Mouse (Mus musculus): ENCODE measurements at regions not wholly inside any gene's neighbourhood (a gene's known extent, or its start where the extent isn't known, plus 50 kb on each side); places are given as distances from the start of the nearest gene placed in this dataset.
A peak's percentile ranks its signal among the peaks of the same experiment; 100 is the strongest.
"Not testable (repeated sequence)": the region's sequence is repeated elsewhere in the genome, so short reads cannot be mapped to it uniquely, and the experiment has no call there.

DNA sequence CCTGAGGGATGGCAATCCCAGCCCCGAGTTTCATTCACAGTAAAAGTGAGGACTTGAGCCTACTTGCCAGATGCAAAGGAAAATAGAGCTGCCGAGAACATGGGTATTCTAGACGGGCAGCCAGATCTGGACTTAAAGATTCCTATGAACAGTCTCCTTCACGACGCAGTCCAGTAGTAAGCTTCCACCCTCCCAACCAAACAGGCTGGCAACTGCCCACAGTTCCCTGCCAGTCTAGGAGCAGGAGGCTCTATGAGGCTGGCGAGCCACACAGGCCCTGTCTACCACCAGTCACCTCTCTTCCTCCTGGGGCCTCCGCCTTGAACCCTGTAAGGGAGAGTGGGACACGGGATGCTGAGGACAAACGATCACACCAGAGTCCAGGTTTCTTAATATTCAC is 153.5 kb upstream of the Snrpn start:
- no peak for TF ChIP-seq POLR2A (IDR thresholded peaks at IDR 0.05; ENCODE audit: borderline replicate concordance, extremely low read depth, low read depth, low read length)
- no peak for TF ChIP-seq CTCF (IDR thresholded peaks at IDR 0.05; ENCODE audit: insufficient read depth, low read length)
- WGBS = 81% methylated on average over 9 of the region's 9 CpGs
- H3K4me1 ChIP-seq (ENCODE audit: control insufficient read depth, insufficient read depth, low read length) = no peaks in the 10 kb centered on the region
- DNase-seq = no peak
- H3K4me3 ChIP-seq (replicated peaks; ENCODE audit: extremely low read depth, low read depth, low read length) = no peak overlapping the region

- 11% methylated on average over 22 of the region's 22 CpGs for WGBS
- TF ChIP-seq POLR2A (IDR thresholded peaks at IDR 0.05; ENCODE audit: borderline replicate concordance, extremely low read depth, low read depth, low read length) = 0 out of 2 replicates have a peak, but pooled peaks have one; percentile 17
- DNase-seq; H3K4me1 ChIP-seq (ENCODE audit: control insufficient read depth, insufficient read depth, low read length): not testable (repeated sequence)
- H3K4me3 ChIP-seq (replicated peaks; ENCODE audit: extremely low read depth, low read depth, low read length) = peak overlapping the region; percentile 61
Observed at GRCm38 (mm10) chr7:60244187-60244866, 104.3 kb upstream of the Snrpn start.

- H3K4me3 ChIP-seq (replicated peaks; ENCODE audit: extremely low read depth, low read depth, low read length); H3K4me1 ChIP-seq (ENCODE audit: control insufficient read depth, insufficient read depth, low read length); DNase-seq: not testable (repeated sequence)
- WGBS = 24% methylated on average over 11 of the region's 11 CpGs
Observed at GRCm38 (mm10) chr7:60243746-60244145, 103.7 kb upstream of the Snrpn start.

- 6% methylated on average over 4 of the region's 4 CpGs for WGBS
- not testable (repeated sequence) for H3K4me3 ChIP-seq (replicated peaks; ENCODE audit: extremely low read depth, low read depth, low read length); DNase-seq; H3K4me1 ChIP-seq (ENCODE audit: control insufficient read depth, insufficient read depth, low read length)
Observed at GRCm38 (mm10) chr7:60238595-60239195, 98.7 kb upstream of the Snrpn start.

- DNase-seq; H3K4me3 ChIP-seq (replicated peaks; ENCODE audit: extremely low read depth, low read depth, low read length); H3K4me1 ChIP-seq (ENCODE audit: control insufficient read depth, insufficient read depth, low read length): not testable (repeated sequence)
- WGBS = 52% methylated on average over 3 of the region's 3 CpGs
Observed at GRCm38 (mm10) chr7:60216358-60217273, 76.6 kb upstream of the Snrpn start.
